Mouse (Mus musculus) testis, adult 2 months (tissue): Measurements from ENCODE around the gene Reps1.

Experiments used
- CTCF ChIP-seq: fragments of 200-500 bp; IDR thresholded peaks from 2 replicates; pipeline ENCODE4 v1.5.1; 2012; ENCODE audit warnings: low read depth, mild to moderate bottlenecking, inconsistent platforms, low read length, moderate library complexity; ENCODE audit not compliant: control insufficient read depth, insufficient read depth, insufficient replicate concordance
- POLR2A ChIP-seq: fragments of 200-500 bp; IDR thresholded peaks from 2 replicates; pipeline ENCODE4 v1.6.1; 2012; ENCODE audit warnings: low read depth, mild to moderate bottlenecking, inconsistent platforms, low read length, moderate library complexity; ENCODE audit not compliant: control insufficient read depth

- no peak for TF ChIP-seq POLR2A
- TF ChIP-seq CTCF = no peak
Observed at GRCm38 (mm10) chr10:18068880-18069279, 13.2 kb downstream of the Reps1 start.
